27 mouse cellular contexts compared by ENCODE assay signal in the genomic region with DNA sequence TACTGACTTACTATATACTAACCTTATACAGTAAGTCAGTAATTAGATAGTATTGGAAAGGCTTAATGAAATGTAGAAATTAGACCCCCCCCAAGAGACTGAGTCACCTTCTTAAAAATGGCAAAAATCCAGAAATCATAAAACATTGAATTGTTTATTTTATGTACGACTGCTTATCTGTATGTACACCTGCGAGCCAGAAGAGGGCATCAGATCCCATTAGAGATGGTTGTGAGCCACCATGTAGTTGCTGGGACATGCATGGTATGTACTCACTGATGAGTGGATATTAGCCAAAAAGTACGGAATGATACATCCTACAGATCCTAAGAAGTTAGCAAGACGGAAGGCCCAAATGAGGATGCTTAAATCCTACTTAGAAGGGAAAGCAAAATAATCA. TPM values are rescaled to one million over a fixed set of nuclear protein-coding genes. Genes with fewer than 3 reads are reported as not detected.
DNase-seq lines count a peak whose midpoint lies in the region; ATAC-seq and TF ChIP-seq lines count a peak whose summit lies in the region.
"Had no signal": no experiment of that assay in that cellular context is flagged by ENCODE, and none has a peak within 500 bp of the region (broad histone marks: within the 10 kb centered on the region; RNA-seq: fewer than 3 reads in every experiment).

No protein-coding gene starts in this region.

- 68% methylated on average over 4 of the region's 4 CpGs for WGBS in heart, adult 2 months
- 71% methylated on average over 4 of the region's 4 CpGs for WGBS in heart, embryonic 11.5 days (ENCODE audit: insufficient replicate concordance)

- no peak for ATAC-seq in heart, embryonic 11.5 days (replicated peaks; ENCODE audit: insufficient number of reproducible peaks, low FRiP score, low TSS enrichment)
- ATAC-seq: CD4-positive, CD25-positive, alpha-beta regulatory T cell, adult 4 months; inflammation-experienced regulatory T-cells, adult 6 months had no signal

- no peaks in the 10 kb centered on the region for H3K79me2 ChIP-seq in heart, adult 2 months (replicated peaks; ENCODE audit: control insufficient read depth, insufficient read depth, low read length)

- no peaks in the 10 kb centered on the region for H3K4me1 ChIP-seq in heart, adult 2 months (ENCODE audit: control insufficient read depth, insufficient read depth, low read length)
- H3K4me1 ChIP-seq in heart, embryonic 11.5 days (ENCODE audit: control insufficient read depth, insufficient read depth, low read length) = no peaks in the 10 kb centered on the region
- H3K4me1 ChIP-seq: limb, embryonic 15.5 days; midbrain, embryonic 12.5 days had no signal

- TF ChIP-seq CTCF in heart, adult 2 months (IDR thresholded peaks at IDR 0.05) = peak; percentile 33
- TF ChIP-seq CTCF in left cerebral cortex, adult 2 months (IDR thresholded peaks at IDR 0.05) = peak; percentile 30

- no peak for TF ChIP-seq EP300 in heart, adult 2 months (IDR thresholded peaks at IDR 0.05; ENCODE audit: insufficient read depth, low read depth, low read length)

- H3K4me3 ChIP-seq in heart, adult 2 months = no peak overlapping the region
- no peak overlapping the region for H3K4me3 ChIP-seq in heart, embryonic 11.5 days (ENCODE audit: low read depth, low read length)
- no peak overlapping the region for H3K4me3 ChIP-seq in left cerebral cortex, adult 2 months
- H3K4me3 ChIP-seq: limb, embryonic 15.5 days; midbrain, embryonic 12.5 days; myocyte had no signal

- no peaks in the 10 kb centered on the region for H3K36me3 ChIP-seq in heart, adult 2 months (ENCODE audit: control insufficient read depth, insufficient read depth, low read length)
- no peaks in the 10 kb centered on the region for H3K36me3 ChIP-seq in heart, embryonic 11.5 days (ENCODE audit: control insufficient read depth, insufficient read depth, low read length)
- H3K36me3 ChIP-seq: limb, embryonic 15.5 days; midbrain, embryonic 12.5 days had no signal

- no peaks in the 10 kb centered on the region for H3K27me3 ChIP-seq in heart, adult 2 months (ENCODE audit: control insufficient read depth, insufficient read depth, low read length)
- H3K27me3 ChIP-seq in heart, embryonic 11.5 days (ENCODE audit: control insufficient read depth, insufficient read depth, low read length) = no peaks in the 10 kb centered on the region
- H3K27me3 ChIP-seq: limb, embryonic 15.5 days; midbrain, embryonic 12.5 days had no signal

- no peak overlapping the region for H3K9ac ChIP-seq in heart, adult 2 months (ENCODE audit: low read depth, low read length)
- no peak overlapping the region for H3K9ac ChIP-seq in heart, embryonic 11.5 days (ENCODE audit: low read depth, low read length)
- H3K9ac ChIP-seq: limb, embryonic 15.5 days; midbrain, embryonic 12.5 days had no signal

- intact Hi-C loops in heart, adult 2 months (cut with DNase I) = no loop called here
- intact Hi-C loops in left cerebral cortex, adult 2 months (cut with DNase I) = no loop called here
- intact Hi-C loops in left cerebral cortex, postnatal 10 days (cut with DNase I) = no loop called here

- no peak for DNase-seq in heart, adult 2 months
- no peak for DNase-seq in left cerebral cortex, adult 2 months (ENCODE audit: extremely low spot score in 1 of 2, low spot score in 2 of 2)
- DNase-seq in left cerebral cortex, postnatal 10 days (ENCODE audit: extremely low spot score in 1 of 2, low spot score in 2 of 2) = no peak
- DNase-seq in 416B (ENCODE audit: low read depth) = peak; percentile 9
- peak; percentile 16 for DNase-seq in NIH3T3 (ENCODE audit: low read depth)
- no peak for DNase-seq in cerebellum, adult 18-20 months
- DNase-seq: cerebellum, adult 9-11 months; gastrocnemius, postnatal 25 days; layer of hippocampus, postnatal 36 days; lung, adult 2 months; thymus, postnatal 36 days had no signal

- no peak for TF ChIP-seq POLR2A in heart, adult 2 months (IDR thresholded peaks at IDR 0.05; ENCODE audit: insufficient read depth, low read depth, low read length)

- no peak overlapping the region for H3K27ac ChIP-seq in heart, adult 2 months
- no peak overlapping the region for H3K27ac ChIP-seq in heart, embryonic 11.5 days (ENCODE audit: low read depth, low read length)
- no peak overlapping the region for H3K27ac ChIP-seq in left cerebral cortex, adult 2 months
- H3K27ac ChIP-seq: limb, embryonic 15.5 days; midbrain, embryonic 12.5 days had no signal

- H3K9me3 ChIP-seq in heart, embryonic 11.5 days (replicated peaks; ENCODE audit: control insufficient read depth, low read length) = no peaks in the 10 kb centered on the region
- H3K9me3 ChIP-seq: limb, embryonic 15.5 days; midbrain, embryonic 12.5 days had no signal

- no peak overlapping the region for H3K4me2 ChIP-seq in heart, embryonic 11.5 days
- H3K4me2 ChIP-seq: limb, embryonic 15.5 days; midbrain, embryonic 12.5 days had no signal

RNA-seq across cellular contexts. Expression of gene Tcaf2, which starts 13.7 kb away (rescaled TPM):
- 1 to 10 TPM; 2.7 to 3.6 TPM for total RNA-seq in heart, adult 2 months (2021)
- polyA plus RNA-seq in heart, adult 2 months (2012; rRNA removed) = 1.1 TPM in 2 replicates
- polyA plus RNA-seq in heart, embryonic 11.5 days (2014; fragmentation: Nextera tagmentation; extraction: Ambion mirVana) = 1.3 and 1.4 TPM in 2 replicates
- total RNA-seq in left cerebral cortex, adult 2 months (2021) = under 1 TPM; 0.68 to 0.84 TPM
- 1 to 10 TPM; 1.3 to 1.6 TPM for total RNA-seq in left cerebral cortex, postnatal 10 days (2021)
- total RNA-seq: MEL had no signal
- polyA plus RNA-seq: CD4-positive, CD25-positive, alpha-beta regulatory T cell, adult 4 months had no signal

RNA-seq across cellular contexts. Expression of gene Tcaf3, which starts 33.9 kb away (rescaled TPM):
- not detected for total RNA-seq in heart, adult 2 months (2021)
- polyA plus RNA-seq in heart, adult 2 months (2012; rRNA removed) = not detected in 2 replicates
- not detected in 2 replicates for polyA plus RNA-seq in heart, embryonic 11.5 days (2014; fragmentation: Nextera tagmentation; extraction: Ambion mirVana)
- total RNA-seq in left cerebral cortex, adult 2 months (2021) = not detected
- total RNA-seq in left cerebral cortex, postnatal 10 days (2021) = not detected
- total RNA-seq: gastrocnemius, postnatal 25 days; heart, adult 8-10 months; layer of hippocampus, postnatal 36 days; left cerebral cortex, postnatal 36 days; MEL had no signal
- polyA plus RNA-seq: CD4-positive, CD25-positive, alpha-beta regulatory T cell, adult 4 months; cortical plate, adult 2 months; embryonic facial prominence, embryonic 14.5 days; heart, embryonic 16.5 days; hindbrain, embryonic 11.5 days; inflammation-experienced regulatory T-cells, adult 6 months; kidney, embryonic 16.5 days; limb, embryonic 15.5 days; lung, adult 2 months; midbrain, embryonic 12.5 days; myocyte; neural tube, embryonic 14.5 days; small intestine, adult 2 months had no signal

Comparison
In these comparisons a context has a peak if more than half of its experiments do, and no peak if none do; other contexts are left out.
1. DNase-seq: peak in 416B (single experiment) and NIH3T3 (single experiment); none in heart, adult 2 months (0 of 2), left cerebral cortex, adult 2 months (0 of 2), left cerebral cortex, postnatal 10 days (0 of 2) and cerebellum, adult 18-20 months (0 of 2).